Mouse (Mus musculus) liver, embryonic 13.5 days (tissue): ENCODE data around the gene Atp6ap1l. TPM values are rescaled to one million over a fixed set of nuclear protein-coding genes. Genes with fewer than 3 reads are reported as not detected.

Experiments used
- ATAC-seq: fragments of 200-750 bp; cut with Nextera tagmentation; 2 replicates; pipeline ENCODE4 v1.8.0; 2017; ENCODE audit warnings: low read depth, mild to moderate bottlenecking, moderate number of reproducible peaks, moderate library complexity
- DNase-seq: peaks from one replicate; pipeline ENCODE4 v3.0.0; 2022
- H3K27ac ChIP-seq: fragments of 300-500 bp; sonication (generic); 2 replicates; pipeline ENCODE4 v1.5.1; 2015; ENCODE audit warnings: moderate library complexity, mild to moderate bottlenecking, inconsistent platforms
- H3K27me3 ChIP-seq: fragments of 300-500 bp; sonication (generic); 2 replicates; pipeline ENCODE4 v1.6.1; 2015; ENCODE audit warnings: mild to moderate bottlenecking, inconsistent platforms
- H3K36me3 ChIP-seq: fragments of 300-500 bp; sonication (generic); 2 replicates; pipeline ENCODE4 v1.6.1; 2015; ENCODE audit warnings: mild to moderate bottlenecking, inconsistent platforms
- H3K4me1 ChIP-seq: fragments of 300-500 bp; sonication (generic); replicated peaks from 2 replicates; pipeline ENCODE4 v1.6.1; 2015; ENCODE audit warnings: inconsistent platforms
- H3K4me2 ChIP-seq: fragments of 300-500 bp; sonication (generic); 2 replicates; pipeline ENCODE4 v1.6.1; 2015; ENCODE audit warnings: inconsistent platforms, mild to moderate bottlenecking, moderate library complexity
- H3K4me3 ChIP-seq: fragments of 300-500 bp; sonication (generic); replicated peaks from 2 replicates; pipeline ENCODE4 v1.5.1; 2015; ENCODE audit warnings: mild to moderate bottlenecking, inconsistent platforms
- H3K9ac ChIP-seq: fragments of 300-500 bp; sonication (generic); 2 replicates; pipeline ENCODE4 v1.6.1; 2015; ENCODE audit warnings: mild to moderate bottlenecking, inconsistent platforms
- H3K9me3 ChIP-seq: fragments of 300-500 bp; sonication (generic); replicated peaks from 2 replicates; pipeline ENCODE4 v1.6.1; 2016; ENCODE audit warnings: inconsistent platforms
- WGBS: fragments of 180-500 bp; shearing (Covaris S2); methylation state at CpG from one replicate; pipeline ENCODE4 v1.1.7; 2015; ENCODE audit not compliant: insufficient replicate concordance; 5-methylcytosine and 5-hydroxymethylcytosine counted together
- polyA plus RNA-seq: library from polyadenylated mRNA; unstranded; fragments of >200 nt; fragmentation: Nextera tagmentation; extraction: Ambion mirVana; gene quantifications from 2 replicates; pipeline ENCODE4 v1.2.1, GENCODE M21; 2015

The Atp6ap1l gene
- polyA plus RNA-seq, 1 experiment from 2014 or later = not detected

- Histone ChIP-seq H3K4me2 (no peak overlapping the region), H3K4me3 (no peak overlapping the region), H3K9ac (no peak overlapping the region), H3K4me1 (peaks cover 27% of the 10 kb centered on the region), H3K9me3 (no peaks in the 10 kb centered on the region), H3K27me3 (no peaks in the 10 kb centered on the region), H3K27ac (no peak overlapping the region), H3K36me3 (no peaks in the 10 kb centered on the region)
- DNase-seq (peak; percentile 24), ATAC-seq (peak; percentile 32; the same call in 1 of the 2 replicates)
- 40% methylated on average over 15 of the region's 15 CpGs for WGBS
These were observed 64.5 kb downstream of the Atp6ap1l start for GRCm38 (mm10) chr13:90840530-90841212.

DNA sequence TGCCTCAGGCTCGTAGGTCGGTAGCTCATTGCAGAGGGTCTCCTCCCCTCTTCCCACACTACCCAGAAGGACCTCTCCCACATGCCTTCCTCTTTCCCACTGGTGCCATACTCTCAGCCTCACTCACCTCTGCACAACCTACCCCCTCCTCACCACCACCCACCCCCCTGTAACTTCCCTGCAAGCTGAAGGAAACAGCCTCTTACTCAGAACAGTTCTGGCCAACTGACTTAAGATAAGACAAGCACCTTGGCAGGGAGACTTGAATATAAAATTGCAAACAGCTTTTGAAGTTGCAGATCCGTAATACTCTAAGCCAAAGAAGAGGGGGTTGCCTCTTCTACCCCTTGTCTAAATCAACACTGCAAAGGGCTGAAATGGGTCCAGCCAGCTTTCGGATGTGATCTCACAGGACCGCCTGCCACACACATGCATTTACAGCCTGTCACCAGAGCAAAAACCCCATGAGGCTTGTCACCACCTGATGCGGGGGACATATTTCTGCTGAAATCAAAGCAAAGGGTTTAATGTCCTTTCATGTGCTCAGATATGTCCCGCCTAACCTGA lies 71.4 kb downstream of the Atp6ap1l start:
- no peaks in the 10 kb centered on the region for H3K27me3 ChIP-seq
- DNase-seq (no peak), ATAC-seq (no peak)
- 69% methylated on average over 7 of the region's 7 CpGs for WGBS
- H3K27ac ChIP-seq = no peak overlapping the region
- H3K4me1 ChIP-seq = no peaks in the 10 kb centered on the region
- H3K9ac ChIP-seq = no peak overlapping the region
- no peaks in the 10 kb centered on the region for H3K9me3 ChIP-seq
- H3K4me2 ChIP-seq = no peak overlapping the region
- H3K4me3 ChIP-seq = no peak overlapping the region
- no peaks in the 10 kb centered on the region for H3K36me3 ChIP-seq

Other genes with a start within 250 kb of the Atp6ap1l start
- 202 and 222 TPM in 2 replicates for gene Rps23, start 17.6 kb upstream of the Atp6ap1l start, polyA plus RNA-seq